Mouse (Mus musculus) heart, embryonic 14.5 days (tissue): ENCODE measurements around the gene Dok1. TPM values are rescaled to one million over a fixed set of nuclear protein-coding genes. Genes with fewer than 3 reads are reported as not detected.

Experiments used
- ATAC-seq: fragments of 200-750 bp; cut with Nextera tagmentation; 2 replicates; pipeline ENCODE4 v1.8.0; 2017; ENCODE audit warnings: low read depth, moderate TSS enrichment; ENCODE audit not compliant: insufficient number of reproducible peaks, insufficient read depth, low FRiP score
- H3K27ac ChIP-seq, 2 experiments: fragments of 200-500 bp in 1 of 2; fragments of 300-500 bp in 1 of 2; sonication (generic) in 1 of 2; replicated peaks in 1 of 2; 2 replicates each; pipeline ENCODE4 v1.5.1; 2012 to 2014; ENCODE audit warnings: low read depth in 2 of 2, low read length in 2 of 2, control low read depth in 1 of 2, mild to moderate bottlenecking in 1 of 2, mixed read lengths in 1 of 2; ENCODE audit not compliant: control insufficient read depth in 1 of 2, insufficient read depth in 1 of 2
- H3K27me3 ChIP-seq: fragments of 300-500 bp; sonication (generic); 2 replicates; pipeline ENCODE4 v1.6.1; 2014; ENCODE audit warnings: mild to moderate bottlenecking, low read length, control low read depth; ENCODE audit not compliant: control insufficient read depth, insufficient read depth
- H3K36me3 ChIP-seq: fragments of 300-500 bp; sonication (generic); 2 replicates; pipeline ENCODE4 v1.6.1; 2014; ENCODE audit warnings: mild to moderate bottlenecking, control low read depth, low read length, mixed read lengths; ENCODE audit not compliant: control insufficient read depth, insufficient read depth
- H3K4me1 ChIP-seq, 2 experiments: fragments of 200-500 bp in 1 of 2; fragments of 300-500 bp in 1 of 2; sonication (generic) in 1 of 2; 2 replicates each; pipeline ENCODE4 v1.6.1; 2012 to 2014; ENCODE audit warnings: low read length in 2 of 2, control low read depth in 1 of 2, mixed read lengths in 1 of 2; ENCODE audit not compliant: control insufficient read depth in 2 of 2, insufficient read depth in 2 of 2
- H3K4me2 ChIP-seq: fragments of 300-500 bp; sonication (generic); 2 replicates; pipeline ENCODE4 v1.6.1; 2014; ENCODE audit warnings: mild to moderate bottlenecking, low read length
- H3K4me3 ChIP-seq, 2 experiments: fragments of 200-500 bp in 1 of 2; fragments of 300-500 bp in 1 of 2; sonication (generic) in 1 of 2; 2 replicates each; pipeline ENCODE4 v1.5.1; 2012 to 2014; ENCODE audit warnings: low read length in 2 of 2, mild to moderate bottlenecking in 2 of 2, control low read depth in 1 of 2, low read depth in 1 of 2, moderate library complexity in 1 of 2; ENCODE audit not compliant: control insufficient read depth in 1 of 2, insufficient read depth in 1 of 2
- H3K9ac ChIP-seq: fragments of 300-500 bp; sonication (generic); 2 replicates; pipeline ENCODE4 v1.6.1; 2014; ENCODE audit warnings: mild to moderate bottlenecking, low read length
- H3K9me3 ChIP-seq: fragments of 300-500 bp; sonication (generic); 2 replicates; pipeline ENCODE4 v1.6.1; 2016; ENCODE audit warnings: low read length, control low read depth; ENCODE audit not compliant: control insufficient read depth
- whole genome bisulfite sequencing: fragments of 180-500 bp; shearing (Covaris S2); extraction: QIAGEN DNeasy Blood & Tissue Kit; methylation state at CpG from one replicate; pipeline ENCODE4 v1.1.7; 2014; 5-methylcytosine and 5-hydroxymethylcytosine counted together
- polyA plus RNA-seq: library from polyadenylated mRNA; unstranded; fragments of >200 nt; fragmentation: Nextera tagmentation; extraction: Ambion mirVana; gene quantifications from 2 replicates; pipeline ENCODE4 v1.2.1, GENCODE M21; 2014

Gene Dok1
- polyA plus RNA-seq, 1 experiment from 2014 or later: 6.4 TPM

GRCm38 (mm10) chr6:83070311-83071219 is 37.3 kb upstream of the Dok1 start:
- Histone ChIP-seq H3K27ac (no peak overlapping the region), H3K36me3 (no peaks in the 10 kb centered on the region), H3K9ac (no peak overlapping the region), H3K4me2 (peak overlapping the region; percentile 40), H3K27me3 (peaks cover 98% of the 10 kb centered on the region), H3K9me3 (no peaks in the 10 kb centered on the region), H3K4me3 (peak overlapping the region in 1 of 2 experiments; percentile 25; a peak in 2 of 4 replicates), H3K4me1 (peaks cover 0 to 16% of the 10 kb centered on the region in 2 experiments; a peak in 3 of 4 replicates)
- no peak for ATAC-seq
- under 1% methylated on average over 56 of the region's 58 CpGs for WGBS

GRCm38 (mm10) chr6:83070247-83070310 is 36.8 kb upstream of the Dok1 start, which contains the start of gene Tlx2:
Gene Tlx2 (minus strand): TSS chr6:83070293.
- no peaks in the 10 kb centered on the region for H3K36me3 ChIP-seq
- H3K9me3 ChIP-seq: no peaks in the 10 kb centered on the region
- H3K9ac ChIP-seq: no peak within 1 kb of the TSS
- H3K27me3 ChIP-seq: peaks cover 98% of the 10 kb centered on the region
- no peak within 1 kb of the TSS for H3K27ac ChIP-seq
- H3K4me2 ChIP-seq: peak within 1 kb of the TSS; percentile 55
- WGBS: 0% methylated on average over 10 of the region's 10 CpGs
- H3K4me1 ChIP-seq: peaks cover 0 to 16% of the 10 kb centered on the region in 2 experiments; a peak in 3 of 4 replicates
- H3K4me3 ChIP-seq: peak within 1 kb of the TSS in 1 of 2 experiments; percentile 25; a peak in 2 of 4 replicates
- no peak for ATAC-seq

GRCm38 (mm10) chr6:83069488-83070246 is 36.4 kb upstream of the Dok1 start:
- H3K9ac ChIP-seq: no peak overlapping the region
- ATAC-seq: no peak
- H3K4me2 ChIP-seq: peak overlapping the region; percentile 40
- peaks cover 0 to 16% of the 10 kb centered on the region in 2 experiments; a peak in 3 of 4 replicates for H3K4me1 ChIP-seq
- peaks cover 98% of the 10 kb centered on the region for H3K27me3 ChIP-seq
- under 1% methylated on average over 65 of the region's 69 CpGs for WGBS
- peak overlapping the region in 1 of 2 experiments; percentile 25; a peak in 2 of 4 replicates for H3K4me3 ChIP-seq
- no peaks in the 10 kb centered on the region for H3K36me3 ChIP-seq
- H3K27ac ChIP-seq: no peak overlapping the region
- no peaks in the 10 kb centered on the region for H3K9me3 ChIP-seq

- under 1% methylated on average over 79 of the region's 81 CpGs for WGBS
- H3K4me1 ChIP-seq: peaks cover 0 to 16% of the 10 kb centered on the region in 2 experiments; a peak in 3 of 4 replicates
- peaks cover 98% of the 10 kb centered on the region for H3K27me3 ChIP-seq
- H3K4me3 ChIP-seq: peak overlapping the region; percentile 19 to 25
- ATAC-seq: no peak
- no peaks in the 10 kb centered on the region for H3K9me3 ChIP-seq
- H3K9ac ChIP-seq: 0 out of 2 replicates have a peak overlapping the region, but pooled peaks have one; percentile 3
- no peaks in the 10 kb centered on the region for H3K36me3 ChIP-seq
- H3K4me2 ChIP-seq: peak overlapping the region; percentile 55
- no peak overlapping the region for H3K27ac ChIP-seq
Measured at GRCm38 (mm10) chr6:83068706-83069487, 35.6 kb upstream of the Dok1 start.

GRCm38 (mm10) chr6:83068221-83068620 is 35.0 kb upstream of the Dok1 start:
- Histone ChIP-seq H3K27me3 (peaks cover 99% of the 10 kb centered on the region), H3K4me1 (peaks cover 0 to 16% of the 10 kb centered on the region in 2 experiments; a peak in 3 of 4 replicates), H3K9me3 (no peaks in the 10 kb centered on the region), H3K9ac (no peak overlapping the region), H3K4me2 (peak overlapping the region; percentile 55), H3K36me3 (no peaks in the 10 kb centered on the region), H3K4me3 (peak overlapping the region in 1 of 2 experiments; percentile 25; a peak in 1 of 4 replicates), H3K27ac (no peak overlapping the region)
- 5% methylated on average over 8 of the region's 8 CpGs for WGBS
- ATAC-seq: no peak

GRCm38 (mm10) chr6:83066441-83066840 is 33.2 kb upstream of the Dok1 start:
- Histone ChIP-seq H3K4me2 (no peak overlapping the region), H3K9ac (no peak overlapping the region), H3K4me1 (peaks cover 0 to 16% of the 10 kb centered on the region in 2 experiments; a peak in 3 of 4 replicates), H3K9me3 (no peaks in the 10 kb centered on the region), H3K27me3 (peaks cover 100% of the 10 kb centered on the region), H3K27ac (no peak overlapping the region), H3K4me3 (no peak overlapping the region), H3K36me3 (no peaks in the 10 kb centered on the region)
- WGBS: 27% methylated on average over 6 of the region's 6 CpGs
- no peak for ATAC-seq

- H3K4me2 ChIP-seq: no peak overlapping the region
- ATAC-seq: no peak
- H3K9ac ChIP-seq: no peak overlapping the region
- peaks cover 99% of the 10 kb centered on the region for H3K27me3 ChIP-seq
- no peak overlapping the region for H3K27ac ChIP-seq
- H3K4me1 ChIP-seq: peaks cover 0 to 12% of the 10 kb centered on the region in 2 experiments; a peak in 3 of 4 replicates
- H3K9me3 ChIP-seq: no peaks in the 10 kb centered on the region
- no peaks in the 10 kb centered on the region for H3K36me3 ChIP-seq
- 41% methylated on average over 8 of the region's 8 CpGs for WGBS
- H3K4me3 ChIP-seq: no peak overlapping the region
Measured at GRCm38 (mm10) chr6:83065995-83066394, 32.7 kb upstream of the Dok1 start.
